Mouse (Mus musculus) kidney, adult 2 months (tissue): ENCODE data around the gene Catsperb. TPM values are rescaled to one million over a fixed set of nuclear protein-coding genes. Genes with fewer than 3 reads are reported as not detected.

Experiments used
- DNase-seq: peaks from one replicate; pipeline ENCODE4 v3.0.0; 2021
- H3K27ac ChIP-seq: fragments of 200-500 bp; 2 replicates; pipeline ENCODE4 v1.5.1; 2012; ENCODE audit warnings: low read depth, low read length, control low read depth, inconsistent platforms; ENCODE audit not compliant: insufficient read depth
- H3K27me3 ChIP-seq: fragments of 200-500 bp; replicated peaks from 2 replicates; pipeline ENCODE4 v1.6.1; 2012; ENCODE audit warnings: mild to moderate bottlenecking, moderate library complexity, low read length, inconsistent platforms; ENCODE audit not compliant: control insufficient read depth, insufficient read depth
- H3K36me3 ChIP-seq: fragments of 200-500 bp; 2 replicates; pipeline ENCODE4 v1.6.1; 2012; ENCODE audit warnings: mild to moderate bottlenecking, moderate library complexity, low read length, inconsistent platforms; ENCODE audit not compliant: control insufficient read depth, insufficient read depth
- H3K4me1 ChIP-seq: fragments of 200-500 bp; 2 replicates; pipeline ENCODE4 v1.6.1; 2011; ENCODE audit warnings: low read length; ENCODE audit not compliant: control insufficient read depth, insufficient read depth
- H3K4me3 ChIP-seq: fragments of 200-500 bp; 2 replicates; pipeline ENCODE4 v1.5.1; 2011; ENCODE audit warnings: mild to moderate bottlenecking, low read depth, low read length, control low read depth; ENCODE audit not compliant: insufficient read depth
- CTCF ChIP-seq: fragments of 200-500 bp; conservative IDR thresholded peaks from 2 replicates; pipeline ENCODE4 v1.5.1; 2011; ENCODE audit warnings: low read depth, mild to moderate bottlenecking, control low read depth, low read length, moderate library complexity, mixed read lengths; ENCODE audit not compliant: insufficient read depth, insufficient read length
- POLR2A ChIP-seq: fragments of 200-500 bp; IDR thresholded peaks from one replicate; pipeline ENCODE4 v1.6.1; 2011; ENCODE audit warnings: low read depth, low read length, control low read depth
- WGBS: fragments of 180-500 bp; shearing (Covaris S2); methylation state at CpG from one replicate; pipeline ENCODE4 v1.1.7; 2018; 5-methylcytosine and 5-hydroxymethylcytosine counted together
- polyA plus RNA-seq: library from polyadenylated mRNA; depleted of rRNA; stranded (reverse); fragments of >200 nt; gene quantifications from 2 replicates; pipeline ENCODE4 v1.2.3, GENCODE M21; 2012

The Catsperb gene
- polyA plus RNA-seq, 1 experiment, result not detected

GRCm38 (mm10) chr12:101633137-101633536, 228.7 kb downstream of the Catsperb start:
- H3K4me1 ChIP-seq, result no peaks in the 10 kb centered on the region
- H3K4me3 ChIP-seq, result no peak overlapping the region
- H3K36me3 ChIP-seq, result no peaks in the 10 kb centered on the region
- TF ChIP-seq CTCF, result no peak
- TF ChIP-seq POLR2A, result no peak
- H3K27ac ChIP-seq, result no peak overlapping the region
- no peak for DNase-seq
- 98% methylated on average over 1 of the region's 1 CpGs for WGBS
- no peaks in the 10 kb centered on the region for H3K27me3 ChIP-seq

GRCm38 (mm10) chr12:101667502-101667901, 263.0 kb downstream of the Catsperb start:
- Histone ChIP-seq H3K36me3 (no peaks in the 10 kb centered on the region), H3K27ac (no peak overlapping the region), H3K27me3 (no peaks in the 10 kb centered on the region), H3K4me1 (no peaks in the 10 kb centered on the region), H3K4me3 (no peak overlapping the region)
- TF ChIP-seq CTCF (no peak), POLR2A (no peak)
- DNase-seq, result no peak
- WGBS, result 98% methylated on average over 2 of the region's 2 CpGs
